Mouse (Mus musculus) forebrain, postnatal 0 days (tissue): ENCODE data around the gene Rassf5. TPM values are rescaled to one million over a fixed set of nuclear protein-coding genes. Genes with fewer than 3 reads are reported as not detected.
A peak's percentile ranks its signal among the peaks of the same experiment; 100 is the strongest.

Experiments
- ATAC-seq: fragments of 200-750 bp; cut with Nextera tagmentation; 2 replicates; pipeline ENCODE4 v1.8.0; 2017; ENCODE audit warnings: mild to moderate bottlenecking, moderate library complexity
- DNase-seq: peaks from one replicate; pipeline ENCODE4 v3.0.0-alpha.2; 2015
- H3K27ac ChIP-seq: fragments of 300-500 bp; sonication (generic); 2 replicates; pipeline ENCODE4 v1.5.1; 2014; ENCODE audit warnings: low read depth, mild to moderate bottlenecking, antibody characterized with exemption, low read length, moderate library complexity, mixed read lengths
- H3K27me3 ChIP-seq: fragments of 300-500 bp; sonication (generic); 2 replicates; pipeline ENCODE4 v1.6.1; 2014; ENCODE audit warnings: mild to moderate bottlenecking, low read length, mixed read lengths; ENCODE audit not compliant: insufficient read depth
- H3K36me3 ChIP-seq: fragments of 300-500 bp; sonication (generic); 2 replicates; pipeline ENCODE4 v1.6.1; 2014; ENCODE audit warnings: mild to moderate bottlenecking, moderate library complexity; ENCODE audit not compliant: insufficient read depth
- H3K4me1 ChIP-seq: fragments of 300-500 bp; sonication (generic); 2 replicates; pipeline ENCODE4 v1.6.1; 2014; ENCODE audit warnings: antibody characterized with exemption; ENCODE audit not compliant: insufficient read depth
- H3K4me2 ChIP-seq: fragments of 300-500 bp; sonication (generic); 2 replicates; pipeline ENCODE4 v1.6.1; 2014; ENCODE audit warnings: low read depth, mild to moderate bottlenecking, moderate library complexity
- H3K4me3 ChIP-seq: fragments of 300-500 bp; sonication (generic); 2 replicates; pipeline ENCODE4 v1.5.1; 2014; ENCODE audit warnings: low read depth, low read length, mixed read lengths
- H3K9ac ChIP-seq: fragments of 300-500 bp; sonication (generic); 2 replicates; pipeline ENCODE4 v1.6.1; 2014; ENCODE audit warnings: mild to moderate bottlenecking
- H3K9me3 ChIP-seq: fragments of 300-500 bp; sonication (generic); 2 replicates; pipeline ENCODE4 v1.6.1; 2016; ENCODE audit warnings: low read length
- CTCF ChIP-seq: sonication (generic); IDR thresholded peaks from 2 replicates; pipeline ENCODE4 v1.5.1; 2016; ENCODE audit warnings: antibody characterized with exemption, control low read depth, low read depth
- WGBS: fragments of 180-500 bp; shearing (Covaris S2); extraction: QIAGEN DNeasy Blood & Tissue Kit; methylation state at CpG from one replicate; pipeline ENCODE4 v1.1.7; 2014; 5-methylcytosine and 5-hydroxymethylcytosine counted together
- polyA plus RNA-seq: library from polyadenylated mRNA; unstranded; fragments of >200 nt; fragmentation: Nextera tagmentation; extraction: Ambion mirVana; gene quantifications from 2 replicates; pipeline ENCODE4 v1.2.1, GENCODE M21; 2015
- total RNA-seq: library from RNA; depleted of rRNA; stranded (reverse); fragments of >200 nt; gene quantifications from 2 replicates; pipeline ENCODE4 v1.2.3, GENCODE M21; 2014

Rassf5 gene
- total and polyA plus RNA-seq, 2 experiments from 2014 or later: 2.7 to 6.7 TPM

DNA sequence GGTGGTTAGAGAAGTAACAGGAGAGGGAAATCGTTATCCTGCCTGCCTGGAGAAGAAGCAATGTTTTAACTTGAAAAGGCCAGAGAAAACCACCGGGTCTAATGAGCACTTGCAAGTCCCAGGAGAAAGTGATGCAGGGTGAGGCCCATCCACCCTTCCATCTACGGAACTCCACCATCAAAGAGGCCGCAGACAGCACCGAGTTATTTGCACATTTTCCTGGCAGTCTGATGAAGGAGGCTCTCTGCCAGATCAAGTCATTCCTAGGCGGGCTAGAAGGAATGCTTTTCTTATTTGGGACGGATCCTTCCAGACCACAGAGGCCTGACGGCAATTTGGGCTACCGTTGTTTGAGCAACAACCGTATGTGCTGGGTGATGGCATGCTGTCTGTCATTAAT is 44.5 kb downstream of the Rassf5 start:
- no peak overlapping the region for H3K4me3 ChIP-seq
- no peak overlapping the region for H3K4me2 ChIP-seq
- no peaks in the 10 kb centered on the region for H3K27me3 ChIP-seq
- TF ChIP-seq CTCF: no peak
- H3K36me3 ChIP-seq: no peaks in the 10 kb centered on the region
- no peaks in the 10 kb centered on the region for H3K9me3 ChIP-seq
- H3K9ac ChIP-seq: no peak overlapping the region
- H3K4me1 ChIP-seq: no peaks in the 10 kb centered on the region
- H3K27ac ChIP-seq: no peak overlapping the region
- DNase-seq (peak; percentile 28), ATAC-seq (no peak)
- WGBS: 38% methylated on average over 10 of the region's 10 CpGs

DNA sequence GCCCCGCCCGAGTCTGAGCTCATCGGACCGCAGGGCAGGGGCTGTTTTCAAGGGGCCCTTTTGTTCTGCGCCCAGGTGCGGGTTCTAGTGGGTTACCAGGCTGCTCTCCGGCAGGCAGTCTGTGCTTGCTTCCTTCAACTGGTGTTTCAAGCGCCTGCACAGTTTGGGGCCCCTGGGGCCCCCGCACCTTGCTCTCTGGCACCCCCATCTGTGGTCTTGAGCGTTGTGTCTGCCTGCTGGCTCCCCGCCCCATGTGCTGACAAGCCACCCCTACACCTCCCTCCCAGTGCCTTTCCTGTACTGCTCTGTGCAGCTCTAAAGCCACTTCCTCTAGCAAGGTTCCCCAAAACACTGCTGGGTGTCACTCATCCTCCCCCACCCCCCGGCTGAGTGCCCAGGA is 45.1 kb downstream of the Rassf5 start:
- WGBS: 67% methylated on average over 12 of the region's 12 CpGs
- Histone ChIP-seq H3K27me3 (no peaks in the 10 kb centered on the region), H3K9ac (no peak overlapping the region), H3K4me3 (no peak overlapping the region), H3K4me1 (no peaks in the 10 kb centered on the region), H3K36me3 (no peaks in the 10 kb centered on the region), H3K4me2 (no peak overlapping the region), H3K27ac (no peak overlapping the region), H3K9me3 (no peaks in the 10 kb centered on the region)
- ATAC-seq (no peak), DNase-seq (no peak)
- TF ChIP-seq CTCF: no peak

DNA sequence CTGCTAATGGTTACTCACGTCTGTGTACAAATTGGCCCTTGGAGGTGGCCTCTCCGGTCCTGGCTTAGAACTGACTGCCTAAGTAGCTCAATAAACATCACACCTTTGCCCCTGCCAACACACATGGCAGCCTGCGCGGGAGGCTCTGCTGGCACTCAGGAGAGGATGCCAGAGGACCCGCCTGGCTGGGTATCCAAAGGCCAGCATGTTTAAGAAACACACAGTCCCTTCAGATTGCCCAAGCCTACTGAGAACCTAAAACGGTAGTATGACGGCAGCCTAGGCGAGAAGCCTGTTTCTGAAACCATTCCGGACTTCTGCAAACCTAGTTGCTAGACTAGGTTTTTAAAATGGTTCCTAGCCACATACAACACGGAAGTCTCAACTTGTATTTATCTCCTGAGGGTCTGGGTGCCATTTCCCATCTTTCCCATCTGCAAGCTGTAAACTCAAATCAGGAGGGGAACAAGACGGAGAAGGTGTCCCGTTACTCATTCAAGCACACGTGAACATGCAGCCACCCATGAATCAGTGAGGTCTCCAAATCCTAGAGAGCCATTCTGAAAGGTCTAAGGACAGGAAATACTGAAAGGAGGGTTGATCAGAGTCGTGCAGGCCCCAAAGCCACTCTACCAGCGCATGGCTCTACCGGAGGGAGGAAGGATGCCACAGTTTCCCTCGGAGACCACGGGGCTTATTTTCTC is 45.8 kb downstream of the Rassf5 start:
- WGBS: 76% methylated on average over 18 of the region's 18 CpGs
- Histone ChIP-seq H3K9me3 (no peaks in the 10 kb centered on the region), H3K4me3 (no peak overlapping the region), H3K4me2 (no peak overlapping the region), H3K27ac (no peak overlapping the region), H3K27me3 (no peaks in the 10 kb centered on the region), H3K9ac (no peak overlapping the region), H3K36me3 (no peaks in the 10 kb centered on the region), H3K4me1 (no peaks in the 10 kb centered on the region)
- DNase-seq: no peak
- no peak for TF ChIP-seq CTCF
- no peak for ATAC-seq

DNA sequence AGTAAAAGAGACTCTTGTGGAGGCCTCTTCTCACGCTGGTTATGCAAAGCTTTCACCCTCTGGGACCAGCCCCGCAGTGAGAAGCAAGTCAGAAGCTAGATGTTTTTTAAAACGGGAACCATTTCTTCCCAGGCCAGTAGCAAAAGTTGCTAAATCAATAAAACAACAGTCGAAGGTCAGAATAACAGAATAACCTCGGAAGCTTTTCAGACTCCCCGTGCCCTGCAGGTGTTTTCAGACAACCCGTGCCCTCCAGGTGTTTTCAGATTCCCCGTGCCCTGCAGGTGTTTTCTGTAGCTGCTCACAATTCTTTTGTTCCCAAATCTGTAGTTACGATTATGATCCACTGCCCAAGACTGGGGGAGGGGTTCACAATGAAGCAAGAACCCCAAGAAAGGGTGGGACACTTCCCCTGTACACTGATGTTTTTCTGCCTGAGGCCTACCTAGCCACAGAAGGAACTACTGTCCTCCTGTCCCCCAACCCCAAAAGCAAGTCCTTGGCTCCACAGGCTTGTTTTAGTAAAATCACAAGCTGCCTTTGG is 46.6 kb downstream of the Rassf5 start:
- Histone ChIP-seq H3K36me3 (no peaks in the 10 kb centered on the region), H3K27ac (no peak overlapping the region), H3K9me3 (no peaks in the 10 kb centered on the region), H3K4me2 (no peak overlapping the region), H3K4me3 (no peak overlapping the region), H3K27me3 (no peaks in the 10 kb centered on the region), H3K4me1 (no peaks in the 10 kb centered on the region), H3K9ac (no peak overlapping the region)
- ATAC-seq: no peak
- DNase-seq: no peak
- WGBS: 72% methylated on average over 9 of the region's 9 CpGs
- TF ChIP-seq CTCF: no peak

DNA sequence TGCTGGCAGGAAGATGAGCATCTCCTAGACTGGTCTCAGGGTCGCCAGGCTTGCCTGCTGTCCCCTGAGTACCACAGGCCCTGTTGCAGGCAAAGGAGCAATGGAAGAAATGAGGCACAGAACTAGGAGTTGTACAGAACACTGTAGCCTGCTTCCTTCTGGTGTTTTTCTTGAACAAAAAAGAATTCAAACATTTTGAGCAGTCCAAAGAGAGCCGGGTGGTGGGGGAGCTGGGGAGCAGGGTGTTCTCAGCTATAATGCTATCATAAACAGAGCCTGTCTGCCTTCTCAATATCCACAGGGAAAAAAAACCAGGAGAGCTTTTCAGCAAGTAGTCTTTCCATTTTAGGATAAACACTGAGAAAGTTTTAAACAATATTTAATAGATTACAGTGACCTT is 49.0 kb downstream of the Rassf5 start:
- Histone ChIP-seq H3K4me3 (no peak overlapping the region), H3K9ac (no peak overlapping the region), H3K36me3 (no peaks in the 10 kb centered on the region), H3K9me3 (no peaks in the 10 kb centered on the region), H3K4me1 (no peaks in the 10 kb centered on the region), H3K27ac (no peak overlapping the region), H3K27me3 (no peaks in the 10 kb centered on the region), H3K4me2 (no peak overlapping the region)
- no peak for TF ChIP-seq CTCF
- WGBS: 44% methylated on average over 2 of the region's 2 CpGs
- DNase-seq: no peak
- ATAC-seq: no peak

DNA sequence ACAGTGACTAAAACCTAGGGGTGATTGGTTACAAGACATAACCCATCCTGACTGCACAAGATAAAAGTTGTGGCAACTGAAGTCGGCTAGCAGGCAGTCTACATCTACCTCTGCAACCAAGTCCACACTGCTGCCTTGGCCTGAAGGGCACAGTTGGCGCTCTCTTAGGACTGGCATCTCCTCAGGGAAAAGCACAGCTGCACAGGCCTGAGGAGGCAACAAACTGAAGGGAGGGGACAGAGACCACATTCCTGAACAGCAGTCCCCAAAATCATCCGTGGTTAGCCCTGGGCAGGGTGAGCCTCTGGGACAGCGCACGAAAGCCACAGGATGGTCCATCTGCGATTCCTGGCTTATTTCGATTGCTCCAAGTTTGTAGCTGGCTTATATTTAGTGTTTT is 49.4 kb downstream of the Rassf5 start:
- no peaks in the 10 kb centered on the region for H3K36me3 ChIP-seq
- 86% methylated on average over 7 of the region's 7 CpGs for WGBS
- no peaks in the 10 kb centered on the region for H3K9me3 ChIP-seq
- no peak for TF ChIP-seq CTCF
- no peak overlapping the region for H3K9ac ChIP-seq
- H3K4me3 ChIP-seq: no peak overlapping the region
- no peak for ATAC-seq
- H3K27ac ChIP-seq: no peak overlapping the region
- H3K4me2 ChIP-seq: no peak overlapping the region
- no peaks in the 10 kb centered on the region for H3K27me3 ChIP-seq
- no peaks in the 10 kb centered on the region for H3K4me1 ChIP-seq
- no peak for DNase-seq

DNA sequence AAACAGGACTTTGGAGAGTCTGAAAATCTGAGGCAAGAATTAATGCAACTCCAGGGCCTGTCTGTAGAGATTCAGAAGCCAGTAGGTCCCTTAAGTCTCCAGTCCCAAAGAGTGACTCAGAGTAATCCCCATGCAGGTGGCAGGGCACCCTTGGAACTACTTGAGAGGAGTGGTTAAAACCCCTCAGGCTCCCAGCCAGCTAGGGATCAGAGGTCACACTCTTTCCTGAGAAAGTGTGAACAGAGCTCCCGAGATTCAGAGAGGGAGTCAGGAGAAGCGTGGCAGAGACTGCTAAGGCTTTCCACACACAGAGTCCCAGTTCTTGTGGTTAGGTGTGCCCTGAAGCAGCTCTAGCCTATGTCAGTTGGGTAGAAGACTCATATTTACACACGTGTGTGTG is 51.3 kb downstream of the Rassf5 start:
- TF ChIP-seq CTCF: no peak
- H3K27me3 ChIP-seq: no peaks in the 10 kb centered on the region
- no peak overlapping the region for H3K27ac ChIP-seq
- H3K4me3 ChIP-seq: no peak overlapping the region
- no peak for ATAC-seq
- H3K9me3 ChIP-seq: no peaks in the 10 kb centered on the region
- H3K4me2 ChIP-seq: no peak overlapping the region
- 72% methylated on average over 3 of the region's 3 CpGs for WGBS
- no peaks in the 10 kb centered on the region for H3K4me1 ChIP-seq
- no peak overlapping the region for H3K9ac ChIP-seq
- H3K36me3 ChIP-seq: no peaks in the 10 kb centered on the region
- DNase-seq: no peak
